Mouse (Mus musculus): ENCODE results near the gene Gm45753. TPM values are rescaled to one million over a fixed set of nuclear protein-coding genes. Genes with fewer than 3 reads are reported as not detected.
"Not testable (repeated sequence)": the region's sequence is repeated elsewhere in the genome, so short reads cannot be mapped to it uniquely, and the experiment has no call there.

Gene Gm45753
- polyA plus RNA-seq, 1 experiment from 2014 or later, result not detected

DNA sequence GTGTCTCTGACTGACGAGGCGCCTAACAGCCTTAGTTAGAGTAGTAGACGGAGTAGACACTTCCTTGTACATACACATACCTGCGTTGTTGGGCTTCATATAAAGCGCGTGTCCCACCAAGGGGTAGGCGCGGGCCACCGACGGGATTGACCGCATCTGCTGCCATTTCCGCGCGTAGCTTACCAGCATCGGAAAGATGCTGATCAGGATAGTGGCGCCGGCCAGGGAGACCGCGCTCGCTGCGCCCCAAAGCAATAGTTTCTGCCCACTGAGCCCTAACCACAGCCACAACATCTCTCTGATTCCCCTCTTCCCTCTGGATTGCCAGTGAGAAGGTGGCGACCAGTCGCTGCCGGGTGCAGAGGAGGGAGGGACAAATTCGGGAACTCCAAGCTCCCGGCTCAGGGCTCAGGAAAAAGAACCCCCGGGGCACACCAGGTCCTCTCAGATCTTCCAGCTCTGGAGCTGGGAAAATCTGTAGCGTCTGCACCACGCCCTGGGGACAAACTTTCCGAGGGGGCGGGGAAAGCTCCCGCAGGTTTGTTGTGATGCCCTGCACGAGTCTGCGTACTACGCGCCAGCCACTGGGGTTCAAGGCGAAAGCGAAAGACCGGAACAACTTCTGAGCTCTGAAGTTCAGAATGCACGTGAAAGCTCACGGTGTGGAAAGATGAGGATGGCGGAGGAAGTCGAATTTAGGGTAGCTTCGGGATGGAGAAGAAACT is 24.6 kb upstream of the Gm45753 start, which contains the start of gene Cyp4v3:
TSS of gene Cyp4v3 (minus strand) at position 532 of the 725 bp plus-strand sequence.
- H3K4me1 ChIP-seq (ENCODE audit: insufficient read depth), result no peaks in the 10 kb centered on the region
- no peaks in the 10 kb centered on the region for H3K27me3 ChIP-seq (ENCODE audit: insufficient read depth, low read length)
- DNase-seq (peak; percentile 77), ATAC-seq (ENCODE audit: insufficient read depth) (peak; percentile 90)
- peak within 1 kb of the TSS; percentile 88 for H3K4me2 ChIP-seq
- H3K9ac ChIP-seq, result peak within 1 kb of the TSS; percentile 61
- peak within 1 kb of the TSS; percentile 19; the same call in 1 of the 2 replicates for H3K27ac ChIP-seq (ENCODE audit: low read depth)
- peak within 1 kb of the TSS; percentile 56 for H3K4me3 ChIP-seq (ENCODE audit: low read depth, low read length)
- H3K9me3 ChIP-seq (ENCODE audit: low read depth, low read length), result no peaks in the 10 kb centered on the region
- no peak for TF ChIP-seq CTCF (IDR thresholded peaks at IDR 0.05; ENCODE audit: low read depth)
- WGBS, result 1% methylated on average over 42 of the region's 44 CpGs
- no peaks in the 10 kb centered on the region for H3K36me3 ChIP-seq (ENCODE audit: insufficient read depth)

DNA sequence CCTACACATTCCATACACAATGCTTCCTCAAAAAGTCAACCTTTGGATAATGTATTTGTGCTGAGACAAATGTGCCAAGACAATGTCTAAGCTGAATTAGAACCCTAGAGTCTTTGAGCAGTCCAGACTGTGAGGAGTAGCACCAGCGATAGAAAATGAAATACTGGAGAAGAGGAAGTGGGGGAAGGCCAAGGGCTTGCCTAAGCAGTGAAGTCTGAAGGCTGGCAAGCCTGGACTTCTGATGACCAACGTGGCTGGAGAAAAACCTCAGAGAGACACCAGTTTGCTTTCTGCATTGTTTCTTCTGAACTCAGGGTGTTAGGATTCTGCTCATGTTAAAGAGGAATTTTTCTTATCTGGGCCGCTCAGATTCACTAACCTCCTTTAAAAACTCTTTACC is 22.6 kb upstream of the Gm45753 start:
- Histone ChIP-seq H3K4me2 (no peak overlapping the region), H3K27ac (ENCODE audit: low read depth) (no peak overlapping the region), H3K4me3 (ENCODE audit: low read depth, low read length) (no peak overlapping the region), H3K36me3 (ENCODE audit: insufficient read depth) (no peaks in the 10 kb centered on the region), H3K9ac (no peak overlapping the region), H3K9me3 (ENCODE audit: low read depth, low read length) (no peaks in the 10 kb centered on the region), H3K27me3 (ENCODE audit: insufficient read depth, low read length) (no peaks in the 10 kb centered on the region), H3K4me1 (ENCODE audit: insufficient read depth) (no peaks in the 10 kb centered on the region)
- TF ChIP-seq CTCF (IDR thresholded peaks at IDR 0.05; ENCODE audit: low read depth), result no peak
- ATAC-seq (ENCODE audit: insufficient read depth), result no peak
- 67% methylated on average over 3 of the region's 3 CpGs for WGBS
- DNase-seq, result no peak

DNA sequence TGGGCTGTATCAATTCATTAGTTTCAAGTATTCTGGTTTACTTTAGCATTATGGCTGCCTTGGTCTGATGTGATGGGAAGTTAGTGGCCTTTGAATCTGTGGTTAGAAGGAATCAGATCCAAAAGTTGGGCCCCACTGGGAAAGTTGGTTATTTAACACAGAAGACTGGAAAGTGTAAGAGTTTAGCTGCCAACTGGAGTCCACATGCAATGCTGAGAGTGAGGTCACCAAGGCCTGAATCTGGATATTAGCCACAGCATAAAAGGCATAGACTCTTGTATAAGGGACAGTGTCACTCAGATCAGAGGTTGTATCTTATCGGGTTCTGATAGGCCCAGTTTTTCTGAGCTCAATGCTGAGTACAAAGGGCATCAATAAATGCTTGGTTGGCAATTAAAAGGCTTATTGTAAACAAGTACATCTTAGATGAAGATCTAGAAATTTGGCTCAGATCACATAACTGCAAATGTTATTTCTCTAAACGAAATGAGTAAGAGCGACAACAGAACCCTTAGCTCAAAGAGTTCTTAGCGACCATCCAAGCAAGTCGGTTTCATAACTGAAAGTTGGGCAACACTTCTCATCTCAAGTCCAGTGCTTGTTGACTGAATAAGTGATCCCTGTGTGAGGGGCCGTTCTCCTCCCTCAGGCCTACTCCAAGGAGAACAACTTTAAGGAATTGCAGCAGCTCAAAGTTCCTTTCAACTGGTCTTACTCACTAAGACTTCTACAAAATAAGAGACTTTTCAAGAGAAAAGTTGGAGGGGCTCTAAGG is 21.1 kb upstream of the Gm45753 start:
- Histone ChIP-seq H3K4me3 (ENCODE audit: low read depth, low read length) (no peak overlapping the region), H3K27me3 (ENCODE audit: insufficient read depth, low read length) (no peaks in the 10 kb centered on the region), H3K27ac (ENCODE audit: low read depth) (no peak overlapping the region), H3K4me1 (ENCODE audit: insufficient read depth) (no peaks in the 10 kb centered on the region), H3K4me2 (no peak overlapping the region), H3K9me3 (ENCODE audit: low read depth, low read length) (no peaks in the 10 kb centered on the region), H3K9ac (no peak overlapping the region), H3K36me3 (ENCODE audit: insufficient read depth) (no peaks in the 10 kb centered on the region)
- ATAC-seq (ENCODE audit: insufficient read depth), result no peak
- DNase-seq, result no peak
- TF ChIP-seq CTCF (IDR thresholded peaks at IDR 0.05; ENCODE audit: low read depth), result no peak
- WGBS, result 86% methylated on average over 6 of the region's 6 CpGs

DNA sequence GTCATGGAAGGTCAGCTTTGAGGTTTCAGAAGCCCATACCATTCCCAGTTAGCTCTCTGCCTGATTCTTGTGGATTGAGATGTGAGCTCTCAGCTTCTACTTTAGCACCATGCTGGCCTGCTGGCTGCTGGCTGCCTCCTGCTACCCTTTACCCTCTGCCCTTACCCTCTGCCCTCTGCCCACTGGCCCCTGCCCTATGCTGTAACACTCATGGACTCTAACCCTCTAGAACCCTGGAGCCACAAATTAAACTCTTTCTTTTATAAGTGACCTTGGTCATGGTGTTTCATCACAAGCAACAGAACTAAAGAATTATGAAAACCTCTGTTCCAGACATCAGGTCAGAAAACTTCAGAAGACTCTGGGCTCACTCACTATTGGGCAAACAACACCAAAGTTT is 18.8 kb upstream of the Gm45753 start:
- H3K4me1 ChIP-seq (ENCODE audit: insufficient read depth); ATAC-seq (ENCODE audit: insufficient read depth); H3K4me3 ChIP-seq (ENCODE audit: low read depth, low read length); H3K36me3 ChIP-seq (ENCODE audit: insufficient read depth); H3K27ac ChIP-seq (ENCODE audit: low read depth); H3K4me2 ChIP-seq; H3K27me3 ChIP-seq (ENCODE audit: insufficient read depth, low read length); DNase-seq; H3K9me3 ChIP-seq (ENCODE audit: low read depth, low read length); H3K9ac ChIP-seq: not testable (repeated sequence)

DNA sequence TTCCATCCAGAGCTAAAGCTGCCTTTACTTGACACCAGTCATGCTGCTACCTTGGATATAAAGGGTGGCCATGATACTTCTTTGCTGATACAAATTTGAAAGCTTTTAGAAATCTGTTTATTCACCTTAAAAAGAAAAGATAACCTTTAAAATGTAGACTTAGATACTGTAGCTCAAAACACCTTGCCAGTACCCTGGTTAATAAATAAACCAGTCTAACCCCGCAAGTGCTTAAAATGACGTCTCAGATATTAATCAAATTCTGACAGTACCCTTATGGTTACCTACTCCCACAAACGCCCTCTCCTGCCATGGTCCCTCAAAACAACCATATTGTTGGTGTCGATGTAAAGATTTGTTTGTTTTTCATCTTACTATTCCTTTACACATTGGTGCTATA is 15.9 kb upstream of the Gm45753 start:
- WGBS, result 50% methylated on average over 4 of the region's 4 CpGs

DNA sequence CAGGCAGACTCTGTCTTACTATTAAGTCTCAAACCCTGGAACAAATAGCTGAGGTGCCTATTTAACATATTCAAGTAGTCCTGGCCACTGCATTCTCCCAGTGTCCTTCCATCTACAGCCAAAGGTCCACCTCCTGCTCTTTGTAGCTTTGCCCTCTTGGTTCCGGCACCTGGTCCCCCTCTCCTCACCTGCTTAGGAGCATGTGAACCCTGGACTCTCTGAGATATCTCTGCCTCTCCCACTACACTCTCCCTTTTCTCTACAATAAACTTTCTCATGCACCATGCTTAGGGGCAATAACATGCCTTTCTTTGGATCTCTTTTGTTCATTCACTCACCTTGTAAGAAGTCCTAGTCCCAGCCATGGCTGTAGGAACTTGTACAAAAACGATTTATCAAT is 13.1 kb upstream of the Gm45753 start:
- H3K36me3 ChIP-seq (ENCODE audit: insufficient read depth), result no peaks in the 10 kb centered on the region
- 81% methylated on average over 2 of the region's 2 CpGs for WGBS
- no peak for TF ChIP-seq CTCF (IDR thresholded peaks at IDR 0.05; ENCODE audit: low read depth)
- H3K4me3 ChIP-seq (ENCODE audit: low read depth, low read length), result no peak overlapping the region
- no peak overlapping the region for H3K9ac ChIP-seq
- no peak overlapping the region for H3K4me2 ChIP-seq
- ATAC-seq (ENCODE audit: insufficient read depth), result no peak
- H3K27ac ChIP-seq (ENCODE audit: low read depth), result no peak overlapping the region
- no peaks in the 10 kb centered on the region for H3K9me3 ChIP-seq (ENCODE audit: low read depth, low read length)
- H3K4me1 ChIP-seq (ENCODE audit: insufficient read depth), result 0 out of 2 replicates have a peak, but pooled peaks cover 3% of the 10 kb centered on the region
- DNase-seq, result no peak
- H3K27me3 ChIP-seq (ENCODE audit: insufficient read depth, low read length), result no peaks in the 10 kb centered on the region

More for the DNA sequence above, 15.9 kb upstream of the Gm45753 start:
- H3K27me3 ChIP-seq (ENCODE audit: insufficient read depth, low read length), result no peaks in the 10 kb centered on the region
- H3K4me3 ChIP-seq (ENCODE audit: low read depth, low read length), result no peak overlapping the region
- H3K9me3 ChIP-seq (ENCODE audit: low read depth, low read length), result no peaks in the 10 kb centered on the region
- DNase-seq, result no peak
- 0 out of 2 replicates have a peak, but pooled peaks cover 3% of the 10 kb centered on the region for H3K4me1 ChIP-seq (ENCODE audit: insufficient read depth)
- H3K9ac ChIP-seq, result no peak overlapping the region
- H3K27ac ChIP-seq (ENCODE audit: low read depth), result no peak overlapping the region
- no peak for TF ChIP-seq CTCF (IDR thresholded peaks at IDR 0.05; ENCODE audit: low read depth)
- no peak overlapping the region for H3K4me2 ChIP-seq
- H3K36me3 ChIP-seq (ENCODE audit: insufficient read depth), result no peaks in the 10 kb centered on the region
- no peak for ATAC-seq (ENCODE audit: insufficient read depth)

DNA sequence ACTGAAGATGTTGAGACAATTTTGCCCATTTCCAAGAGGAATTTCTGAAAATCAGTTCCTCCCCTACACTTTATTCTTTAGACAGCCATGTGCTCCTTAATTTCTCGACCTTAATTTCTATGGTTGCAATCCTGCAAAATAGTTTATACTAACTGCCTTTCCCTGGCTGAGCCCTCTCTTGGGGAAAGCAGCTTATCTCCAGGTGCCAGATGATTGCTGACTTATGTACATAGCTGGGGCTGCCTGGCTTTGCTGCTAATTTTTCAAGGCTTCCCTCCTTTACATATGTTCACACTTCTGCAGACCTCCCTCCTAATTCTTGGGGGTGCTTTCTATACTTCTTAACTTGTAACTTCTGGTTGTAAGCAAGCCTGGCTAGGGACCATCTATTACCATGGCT is 12.7 kb upstream of the Gm45753 start:
- H3K27me3 ChIP-seq (ENCODE audit: insufficient read depth, low read length), result no peaks in the 10 kb centered on the region
- H3K36me3 ChIP-seq (ENCODE audit: insufficient read depth), result no peaks in the 10 kb centered on the region
- 39% methylated on average over 1 of the region's 1 CpGs for WGBS
- no peak overlapping the region for H3K4me3 ChIP-seq (ENCODE audit: low read depth, low read length)
- no peak for DNase-seq
- TF ChIP-seq CTCF (IDR thresholded peaks at IDR 0.05; ENCODE audit: low read depth), result no peak
- H3K9ac ChIP-seq, result no peak overlapping the region
- H3K4me2 ChIP-seq, result no peak overlapping the region
- H3K9me3 ChIP-seq (ENCODE audit: low read depth, low read length), result no peaks in the 10 kb centered on the region
- H3K4me1 ChIP-seq (ENCODE audit: insufficient read depth), result 0 out of 2 replicates have a peak, but pooled peaks cover 3% of the 10 kb centered on the region
- no peak for ATAC-seq (ENCODE audit: insufficient read depth)
- no peak overlapping the region for H3K27ac ChIP-seq (ENCODE audit: low read depth)

Measured in lung, embryonic 14.5 days (tissue).